Mouse (Mus musculus) midbrain, embryonic 15.5 days (tissue): Measurements from ENCODE around the gene Nde1. TPM values are rescaled to one million over a fixed set of nuclear protein-coding genes. Genes with fewer than 3 reads are reported as not detected.
A peak's percentile ranks its signal among the peaks of the same experiment; 100 is the strongest.

Experiments used
- ATAC-seq: fragments of 200-750 bp; cut with Nextera tagmentation; replicated peaks from 2 replicates; pipeline ENCODE4 v1.8.0; 2017; ENCODE audit warnings: moderate TSS enrichment
- H3K27ac ChIP-seq: fragments of 300-500 bp; sonication (generic); 2 replicates; pipeline ENCODE4 v1.5.1; 2015; ENCODE audit warnings: mild to moderate bottlenecking, inconsistent platforms
- H3K27me3 ChIP-seq: fragments of 300-500 bp; sonication (generic); replicated peaks from 2 replicates; pipeline ENCODE4 v1.6.1; 2015; ENCODE audit warnings: inconsistent platforms
- H3K36me3 ChIP-seq: fragments of 300-500 bp; sonication (generic); replicated peaks from 2 replicates; pipeline ENCODE4 v1.6.1; 2015; ENCODE audit warnings: inconsistent platforms
- H3K4me1 ChIP-seq: fragments of 300-500 bp; sonication (generic); 2 replicates; pipeline ENCODE4 v1.6.1; 2015; ENCODE audit warnings: inconsistent platforms
- H3K4me2 ChIP-seq: fragments of 300-500 bp; sonication (generic); 2 replicates; pipeline ENCODE4 v1.6.1; 2015; ENCODE audit warnings: inconsistent platforms, mild to moderate bottlenecking, moderate library complexity
- H3K4me3 ChIP-seq: fragments of 300-500 bp; sonication (generic); 2 replicates; pipeline ENCODE4 v1.5.1; 2015; ENCODE audit warnings: mild to moderate bottlenecking, inconsistent platforms
- H3K9ac ChIP-seq: fragments of 300-500 bp; sonication (generic); 2 replicates; pipeline ENCODE4 v1.6.1; 2015; ENCODE audit warnings: mild to moderate bottlenecking, inconsistent platforms
- H3K9me3 ChIP-seq: fragments of 300-500 bp; sonication (generic); 2 replicates; pipeline ENCODE4 v1.6.1; 2016; ENCODE audit warnings: inconsistent platforms
- WGBS: fragments of 180-500 bp; shearing (Covaris S2); methylation state at CpG from one replicate; pipeline ENCODE4 v1.1.7; 2015; ENCODE audit warnings: mixed read lengths; 5-methylcytosine and 5-hydroxymethylcytosine counted together
- polyA plus RNA-seq: library from polyadenylated mRNA; unstranded; fragments of >200 nt; fragmentation: Nextera tagmentation; extraction: Ambion mirVana; gene quantifications from 2 replicates; pipeline ENCODE4 v1.2.1, GENCODE M21; 2015

Nde1 gene
- polyA plus RNA-seq, 1 experiment from 2014 or later: 23.7 TPM

DNA sequence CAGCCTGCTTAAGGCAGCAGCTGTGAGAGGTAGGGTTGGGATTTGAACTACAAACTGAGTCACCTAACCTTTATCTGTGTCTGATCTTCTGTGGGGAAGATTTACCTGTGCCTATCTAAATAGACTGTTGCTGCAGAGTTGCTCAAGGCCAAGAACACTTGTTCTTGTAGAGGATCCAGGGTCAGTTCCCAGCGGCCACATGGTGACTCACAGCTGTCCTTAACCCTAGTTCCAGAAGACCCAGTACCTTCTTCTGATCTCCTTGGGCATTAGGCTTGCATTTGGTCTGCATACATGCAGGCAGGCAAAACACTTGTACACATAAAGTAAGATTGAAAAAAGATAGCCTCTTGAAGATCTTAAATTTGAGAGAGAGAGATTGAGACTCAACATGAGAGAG lies 6.6 kb downstream of the Nde1 start:
- no peak overlapping the region for H3K9ac ChIP-seq
- H3K36me3 ChIP-seq: no peaks in the 10 kb centered on the region; the same call in 1 of the 2 replicates
- H3K4me2 ChIP-seq: no peak overlapping the region
- H3K4me1 ChIP-seq: no peaks in the 10 kb centered on the region
- no peak for ATAC-seq
- H3K4me3 ChIP-seq: no peak overlapping the region
- no peak overlapping the region for H3K27ac ChIP-seq
- H3K9me3 ChIP-seq: no peaks in the 10 kb centered on the region
- no peaks in the 10 kb centered on the region for H3K27me3 ChIP-seq
- 97% methylated on average over 1 of the region's 1 CpGs for whole genome bisulfite sequencing

- Histone ChIP-seq H3K4me1 (no peaks in the 10 kb centered on the region), H3K27me3 (no peaks in the 10 kb centered on the region)
Observed at GRCm38 (mm10) chr16:14178041-14178440, 15.0 kb downstream of the Nde1 start.

GRCm38 (mm10) chr16:14180163-14180733 lies 17.2 kb downstream of the Nde1 start:
- 0 out of 2 replicates have a peak, but pooled peaks have one; percentile 33 for ATAC-seq
- Histone ChIP-seq H3K27ac (no peak overlapping the region), H3K4me2 (no peak overlapping the region), H3K4me1 (no peaks in the 10 kb centered on the region), H3K9ac (no peak overlapping the region), H3K27me3 (no peaks in the 10 kb centered on the region), H3K36me3 (no peaks in the 10 kb centered on the region), H3K4me3 (no peak overlapping the region), H3K9me3 (no peaks in the 10 kb centered on the region)
- 81% methylated on average over 6 of the region's 6 CpGs for WGBS

More at GRCm38 (mm10) chr16:14178041-14178440, 15.0 kb downstream of the Nde1 start:
- Histone ChIP-seq H3K4me3 (no peak overlapping the region), H3K27ac (no peak overlapping the region), H3K9me3 (no peaks in the 10 kb centered on the region), H3K9ac (no peak overlapping the region), H3K4me2 (no peak overlapping the region), H3K36me3 (no peaks in the 10 kb centered on the region)
- 85% methylated on average over 3 of the region's 3 CpGs for WGBS
- ATAC-seq: no peak

- Histone ChIP-seq H3K4me1 (no peaks in the 10 kb centered on the region), H3K4me3 (no peak overlapping the region), H3K4me2 (no peak overlapping the region), H3K36me3 (no peaks in the 10 kb centered on the region), H3K27ac (no peak overlapping the region), H3K9me3 (no peaks in the 10 kb centered on the region), H3K27me3 (no peaks in the 10 kb centered on the region), H3K9ac (no peak overlapping the region)
- 94% methylated on average over 5 of the region's 5 CpGs for WGBS
- no peak for ATAC-seq
Observed at GRCm38 (mm10) chr16:14182360-14182759, 19.3 kb downstream of the Nde1 start.

GRCm38 (mm10) chr16:14183856-14184255 lies 20.8 kb downstream of the Nde1 start:
- H3K4me1 ChIP-seq: no peaks in the 10 kb centered on the region
- ATAC-seq: no peak
- 78% methylated on average over 1 of the region's 1 CpGs for WGBS
- H3K27me3 ChIP-seq: no peaks in the 10 kb centered on the region
- no peak overlapping the region for H3K4me2 ChIP-seq
- H3K27ac ChIP-seq: no peak overlapping the region
- H3K36me3 ChIP-seq: no peaks in the 10 kb centered on the region
- no peak overlapping the region for H3K4me3 ChIP-seq
- H3K9me3 ChIP-seq: no peaks in the 10 kb centered on the region
- H3K9ac ChIP-seq: no peak overlapping the region

DNA sequence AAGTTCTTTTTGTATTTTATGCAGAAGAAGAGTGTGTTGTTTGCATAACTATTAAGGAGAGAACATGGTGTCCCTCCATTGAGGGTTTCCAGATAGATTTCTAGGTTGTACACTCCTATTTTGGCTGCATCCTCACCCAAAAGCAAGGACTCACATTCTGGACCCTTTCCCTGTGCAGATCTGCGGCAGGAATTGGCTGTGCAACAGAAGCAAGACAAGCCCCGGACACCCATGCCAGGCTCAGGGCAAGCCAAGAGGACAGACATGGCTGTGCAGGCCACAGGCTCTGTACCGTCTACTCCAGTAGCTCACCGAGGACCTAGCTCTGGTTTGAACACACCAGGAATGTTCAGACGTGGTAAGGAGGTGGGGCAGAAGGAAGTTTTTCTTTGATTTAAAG lies 22.4 kb downstream of the Nde1 start:
- H3K9ac ChIP-seq: no peak overlapping the region
- H3K9me3 ChIP-seq: no peaks in the 10 kb centered on the region
- no peak overlapping the region for H3K27ac ChIP-seq
- no peaks in the 10 kb centered on the region for H3K36me3 ChIP-seq
- no peaks in the 10 kb centered on the region for H3K4me1 ChIP-seq
- ATAC-seq: no peak
- WGBS: 97% methylated on average over 5 of the region's 5 CpGs
- no peak overlapping the region for H3K4me3 ChIP-seq
- no peaks in the 10 kb centered on the region for H3K27me3 ChIP-seq
- no peak overlapping the region for H3K4me2 ChIP-seq

DNA sequence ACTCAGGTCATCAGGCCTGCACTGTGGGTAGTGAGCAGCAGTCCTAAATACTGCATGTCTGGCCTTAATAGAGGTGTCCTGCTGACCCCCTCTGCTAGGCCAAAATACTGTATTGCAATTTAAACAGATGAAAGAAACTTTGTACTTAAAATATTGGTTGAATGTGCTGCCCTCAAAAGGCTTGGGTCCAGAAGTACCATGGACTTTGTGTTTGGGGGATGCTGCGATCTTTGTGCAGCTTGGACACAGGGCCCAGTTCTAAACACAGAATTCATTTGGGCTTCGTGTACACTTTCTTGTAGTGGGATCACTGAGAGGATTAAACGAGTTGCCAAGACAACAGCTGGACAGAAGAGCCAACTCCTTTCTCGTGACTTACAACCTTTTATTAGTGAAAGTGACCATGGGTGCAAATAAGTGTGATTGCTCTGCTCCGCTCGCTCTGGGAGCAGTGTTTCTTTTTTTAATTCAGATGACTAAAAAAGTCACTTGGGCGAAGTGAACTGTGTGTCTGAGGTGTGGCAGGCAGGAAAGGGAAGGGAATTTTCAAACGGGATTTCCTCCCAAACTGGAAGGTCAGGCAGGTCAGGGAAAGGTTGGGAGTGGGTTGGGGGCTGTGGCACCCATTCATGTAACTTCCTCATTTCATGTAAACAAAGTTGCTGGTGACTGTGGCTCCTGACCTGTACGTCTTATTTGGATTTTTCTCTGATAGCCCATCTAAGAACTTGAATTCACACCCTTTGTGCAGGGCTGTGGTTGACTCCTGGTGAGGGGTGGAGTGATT lies 31.3 kb downstream of the Nde1 start:
- H3K36me3 ChIP-seq: no peaks in the 10 kb centered on the region
- no peaks in the 10 kb centered on the region for H3K4me1 ChIP-seq
- H3K27ac ChIP-seq: no peak overlapping the region
- H3K4me3 ChIP-seq: no peak overlapping the region
- H3K9me3 ChIP-seq: no peaks in the 10 kb centered on the region
- no peak overlapping the region for H3K9ac ChIP-seq
- ATAC-seq: no peak
- H3K4me2 ChIP-seq: no peak overlapping the region
- no peaks in the 10 kb centered on the region for H3K27me3 ChIP-seq
- WGBS: 45% methylated on average over 9 of the region's 9 CpGs

DNA sequence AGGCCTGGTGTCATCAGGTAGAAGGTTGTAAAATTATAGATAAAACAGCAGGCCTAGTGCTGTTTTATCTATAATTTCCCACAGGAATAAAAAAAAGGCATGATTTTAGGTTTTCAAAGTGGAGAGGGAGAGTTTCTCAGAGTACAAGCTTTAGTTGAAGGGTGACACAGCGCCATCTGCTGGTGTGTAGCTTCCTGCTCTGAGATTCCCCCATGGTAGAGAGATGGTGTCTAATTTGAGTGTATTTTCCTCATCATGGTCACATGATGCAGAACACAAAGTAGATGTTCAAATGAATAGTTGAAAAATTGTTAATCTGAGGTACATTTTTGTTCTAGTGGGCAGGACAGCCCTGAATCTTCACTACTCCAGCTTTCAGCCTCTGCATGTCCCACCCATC lies 32.4 kb downstream of the Nde1 start:
- H3K27me3 ChIP-seq: no peaks in the 10 kb centered on the region
- H3K4me1 ChIP-seq: no peaks in the 10 kb centered on the region
- no peak overlapping the region for H3K4me2 ChIP-seq
- H3K4me3 ChIP-seq: no peak overlapping the region
- WGBS: 31% methylated on average over 1 of the region's 1 CpGs
- no peak overlapping the region for H3K27ac ChIP-seq
- H3K9me3 ChIP-seq: no peaks in the 10 kb centered on the region
- no peak overlapping the region for H3K9ac ChIP-seq
- no peaks in the 10 kb centered on the region for H3K36me3 ChIP-seq
- ATAC-seq: no peak

DNA sequence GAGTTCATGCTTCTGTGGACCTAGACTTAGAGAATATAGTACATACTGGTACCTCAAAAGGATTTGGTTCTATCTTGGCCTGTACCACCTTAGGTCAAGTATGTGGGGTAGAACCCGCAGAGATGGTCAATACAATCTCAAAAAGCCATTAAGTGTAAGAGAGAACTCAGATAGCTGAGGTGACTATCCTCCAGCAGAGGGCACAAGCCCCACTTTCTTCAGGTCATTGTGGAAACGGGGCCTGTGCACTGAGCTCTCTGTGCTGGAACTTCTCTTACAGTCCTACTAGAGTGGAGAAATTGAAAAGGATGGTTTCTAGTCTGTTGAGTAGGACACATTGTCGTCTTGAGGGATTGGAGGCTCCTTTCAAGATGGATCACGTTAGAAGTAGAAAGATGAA lies 35.7 kb downstream of the Nde1 start:
- Histone ChIP-seq H3K9ac (no peak overlapping the region), H3K27ac (no peak overlapping the region), H3K4me3 (no peak overlapping the region), H3K4me2 (no peak overlapping the region), H3K9me3 (no peaks in the 10 kb centered on the region), H3K36me3 (no peaks in the 10 kb centered on the region), H3K27me3 (no peaks in the 10 kb centered on the region), H3K4me1 (no peaks in the 10 kb centered on the region)
- 76% methylated on average over 4 of the region's 4 CpGs for WGBS
- no peak for ATAC-seq

DNA sequence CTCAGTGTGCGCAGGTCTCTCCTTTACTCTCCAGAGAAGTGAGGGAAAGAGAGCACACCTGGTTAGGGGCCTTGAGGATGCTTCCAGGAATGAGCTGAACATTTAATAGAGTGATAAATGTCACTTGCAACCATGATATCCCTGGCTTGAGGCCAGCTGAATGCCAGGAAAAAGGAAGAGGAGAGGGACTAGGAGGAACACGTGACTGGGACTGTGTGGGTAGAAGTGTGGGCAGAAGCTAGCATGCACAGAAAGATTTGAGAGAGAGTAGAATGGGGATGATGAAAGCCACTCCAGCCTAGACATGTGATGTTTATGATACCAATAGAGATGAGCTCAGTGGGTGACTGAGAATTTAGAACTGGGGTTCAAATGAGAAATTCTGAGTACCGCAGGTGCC lies 52.1 kb downstream of the Nde1 start:
- Histone ChIP-seq H3K9me3 (no peaks in the 10 kb centered on the region), H3K4me3 (no peak overlapping the region), H3K9ac (no peak overlapping the region), H3K27me3 (no peaks in the 10 kb centered on the region), H3K27ac (no peak overlapping the region), H3K4me1 (no peaks in the 10 kb centered on the region), H3K4me2 (no peak overlapping the region), H3K36me3 (no peaks in the 10 kb centered on the region)
- 92% methylated on average over 3 of the region's 3 CpGs for WGBS
- no peak for ATAC-seq

DNA sequence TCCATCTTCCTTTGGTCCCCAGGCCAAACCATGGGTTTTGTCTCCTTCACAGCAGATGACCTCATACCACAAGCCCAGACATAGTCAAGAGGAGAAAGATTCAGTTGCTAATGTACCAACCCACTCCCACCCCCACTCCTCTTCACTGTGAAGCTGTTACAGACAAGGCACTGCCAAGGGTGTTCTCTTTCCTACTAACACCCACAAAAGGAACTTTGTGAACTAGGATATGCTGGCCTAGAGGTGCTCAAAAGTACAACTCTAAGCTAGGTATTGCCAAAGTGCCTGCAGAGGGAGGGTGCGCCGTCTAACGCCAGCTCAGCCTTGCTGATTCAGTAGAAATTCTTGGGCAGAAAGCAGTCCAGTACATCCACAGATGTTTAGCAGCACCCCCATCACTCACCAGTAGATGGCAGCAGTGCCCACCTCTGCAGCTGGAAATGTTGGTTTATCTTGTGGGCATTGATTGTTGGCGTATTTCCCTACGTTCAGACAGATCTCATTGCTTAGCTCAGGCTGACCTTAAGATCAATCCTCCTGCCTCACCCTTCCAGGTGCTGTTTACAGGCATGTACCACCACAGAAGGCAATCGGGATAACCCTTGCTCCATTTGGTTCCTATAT lies 74.1 kb downstream of the Nde1 start:
- H3K4me1 ChIP-seq: no peaks in the 10 kb centered on the region
- no peaks in the 10 kb centered on the region for H3K27me3 ChIP-seq
- H3K36me3 ChIP-seq: no peaks in the 10 kb centered on the region
- no peak overlapping the region for H3K4me2 ChIP-seq
- ATAC-seq: peak; percentile 87
- H3K9me3 ChIP-seq: no peaks in the 10 kb centered on the region
- H3K4me3 ChIP-seq: no peak overlapping the region
- H3K9ac ChIP-seq: no peak overlapping the region
- no peak overlapping the region for H3K27ac ChIP-seq
- WGBS: 32% methylated on average over 6 of the region's 6 CpGs

DNA sequence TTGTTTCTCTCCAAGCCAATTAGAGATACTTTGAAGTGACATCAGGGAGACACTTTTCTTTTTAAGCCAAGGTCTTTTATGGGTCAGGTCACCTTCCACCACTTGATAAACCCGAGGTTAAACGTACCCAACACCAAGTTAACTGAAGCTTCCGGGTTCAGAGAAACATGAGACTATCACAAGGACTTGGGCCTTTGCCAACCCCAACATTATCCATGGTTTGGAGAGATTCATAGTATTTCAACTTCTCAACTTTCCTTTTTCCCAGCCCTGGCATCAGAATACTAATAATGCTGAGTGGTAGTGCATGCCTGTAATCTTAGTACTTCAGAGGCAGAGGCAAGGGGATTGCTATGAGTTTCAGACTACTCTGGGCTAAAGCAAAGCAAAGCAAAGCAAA lies 79.0 kb downstream of the Nde1 start:
- Histone ChIP-seq H3K36me3 (no peaks in the 10 kb centered on the region), H3K9me3 (no peaks in the 10 kb centered on the region), H3K9ac (no peak overlapping the region), H3K4me3 (no peak overlapping the region), H3K27me3 (no peaks in the 10 kb centered on the region), H3K27ac (no peak overlapping the region), H3K4me1 (no peaks in the 10 kb centered on the region), H3K4me2 (no peak overlapping the region)
- WGBS: 85% methylated on average over 3 of the region's 3 CpGs
- no peak for ATAC-seq
